Mouse (Mus musculus): ENCODE data around the gene Tbr1. TPM values are rescaled to one million over a fixed set of nuclear protein-coding genes. Genes with fewer than 3 reads are reported as not detected.

Gene Tbr1
- polyA plus RNA-seq, 1 experiment from 2014 or later, result 0.26 TPM

DNA sequence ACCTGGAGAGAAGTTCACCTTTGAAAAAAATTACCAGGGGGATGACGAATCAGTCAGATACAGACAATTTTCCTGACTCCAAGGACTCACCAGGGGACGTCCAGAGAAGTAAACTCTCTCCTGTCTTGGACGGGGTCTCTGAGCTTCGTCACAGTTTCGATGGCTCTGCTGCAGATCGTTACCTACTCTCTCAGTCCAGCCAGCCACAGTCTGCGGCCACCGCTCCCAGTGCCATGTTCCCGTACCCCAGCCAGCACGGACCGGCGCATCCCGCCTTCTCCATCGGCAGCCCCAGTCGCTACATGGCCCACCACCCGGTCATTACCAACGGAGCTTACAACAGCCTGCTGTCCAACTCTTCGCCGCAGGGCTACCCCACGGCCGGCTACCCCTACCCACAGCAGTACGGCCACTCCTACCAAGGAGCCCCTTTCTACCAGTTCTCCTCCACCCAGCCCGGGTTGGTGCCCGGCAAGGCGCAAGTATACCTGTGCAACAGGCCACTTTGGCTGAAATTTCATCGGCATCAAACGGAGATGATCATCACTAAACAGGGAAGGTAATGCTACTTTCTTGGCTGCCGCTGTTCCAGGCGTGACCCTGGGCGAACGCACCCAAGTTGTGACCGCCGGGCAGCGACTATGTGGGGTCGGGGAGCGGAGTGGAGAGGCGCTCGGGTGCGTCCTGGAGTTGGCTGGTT is 2.3 kb downstream of the Tbr1 start:
- peak overlapping the region; percentile 19 for H3K4me3 ChIP-seq
- 2% methylated on average over 39 of the region's 39 CpGs for WGBS
- peaks cover 77% of the 10 kb centered on the region for H3K27me3 ChIP-seq
- H3K27ac ChIP-seq, result no peak overlapping the region
- no peak overlapping the region for H3K9ac ChIP-seq
- peaks cover 33% of the 10 kb centered on the region for H3K4me1 ChIP-seq
- no peaks in the 10 kb centered on the region for H3K36me3 ChIP-seq
- peak overlapping the region; percentile 36 for H3K4me2 ChIP-seq
- ATAC-seq (ENCODE audit: insufficient number of reproducible peaks, low FRiP score, low TSS enrichment, low read depth), result peak; percentile 44; the same call in 1 of the 2 replicates
- H3K9me3 ChIP-seq, result no peaks in the 10 kb centered on the region

DNA sequence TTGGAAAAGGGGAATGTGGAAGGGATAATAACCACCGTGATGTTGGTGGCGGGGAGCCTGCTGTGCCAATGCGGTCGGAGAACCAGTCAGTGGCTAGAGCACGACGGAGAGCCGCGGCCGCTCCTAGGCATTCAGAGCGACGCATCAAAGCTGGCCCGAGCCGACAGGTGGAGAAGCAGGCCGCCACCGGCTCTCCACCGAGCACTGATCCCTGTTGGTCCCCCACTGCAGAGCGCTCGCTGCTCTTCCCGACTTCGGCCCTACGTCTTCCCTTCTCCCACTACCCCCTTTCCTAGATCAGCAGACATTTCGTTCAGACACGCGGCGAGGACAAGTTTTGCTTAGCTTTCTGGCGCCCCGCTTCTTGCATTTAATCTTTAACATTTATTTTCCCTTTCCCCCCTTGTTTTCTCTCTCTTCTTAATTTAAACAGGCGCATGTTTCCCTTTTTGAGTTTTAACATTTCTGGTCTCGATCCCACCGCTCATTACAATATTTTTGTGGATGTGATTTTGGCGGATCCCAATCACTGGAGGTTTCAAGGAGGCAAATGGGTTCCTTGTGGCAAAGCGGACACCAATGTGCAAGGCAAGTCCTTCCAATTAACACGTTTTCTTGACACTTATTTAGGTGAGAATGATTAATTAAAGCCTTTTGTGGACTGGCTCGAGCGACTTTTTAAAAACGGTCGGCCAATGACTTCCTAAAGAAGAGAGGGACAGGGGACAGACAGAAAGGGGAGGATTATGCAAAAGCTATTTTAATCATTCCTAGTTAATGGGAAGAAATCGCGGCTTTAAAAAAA is 3.0 kb downstream of the Tbr1 start:
- H3K4me2 ChIP-seq, result peak overlapping the region; percentile 36
- WGBS, result 1% methylated on average over 39 of the region's 39 CpGs
- H3K27me3 ChIP-seq, result peaks cover 84% of the 10 kb centered on the region
- H3K27ac ChIP-seq, result no peak overlapping the region
- no peak overlapping the region for H3K9ac ChIP-seq
- peaks cover 33% of the 10 kb centered on the region for H3K4me1 ChIP-seq
- no peaks in the 10 kb centered on the region for H3K9me3 ChIP-seq
- ATAC-seq (ENCODE audit: insufficient number of reproducible peaks, low FRiP score, low TSS enrichment, low read depth), result no peak
- no peaks in the 10 kb centered on the region for H3K36me3 ChIP-seq
- peak overlapping the region; percentile 19 for H3K4me3 ChIP-seq

DNA sequence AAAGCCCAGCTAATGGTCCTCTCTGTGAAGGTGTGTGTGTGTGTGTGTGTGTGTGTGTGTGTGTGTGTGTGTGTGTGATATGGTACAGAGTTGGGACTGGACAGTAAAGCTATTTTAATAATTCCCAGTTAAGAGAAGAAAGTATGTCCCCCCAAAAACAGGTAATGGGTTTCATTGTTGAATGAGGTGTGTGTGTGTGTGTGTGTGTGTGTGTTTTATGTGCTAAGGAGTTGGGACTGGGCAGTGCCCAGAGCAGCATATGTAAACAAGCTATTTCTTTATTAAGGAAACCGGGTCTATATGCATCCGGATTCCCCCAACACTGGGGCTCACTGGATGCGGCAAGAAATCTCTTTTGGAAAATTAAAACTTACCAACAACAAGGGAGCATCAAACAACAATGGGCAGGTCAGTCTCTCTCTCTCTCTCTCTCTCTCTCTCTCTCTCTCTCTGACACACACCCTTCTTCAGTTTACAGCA is 3.7 kb downstream of the Tbr1 start:
- no peaks in the 10 kb centered on the region for H3K36me3 ChIP-seq
- peaks cover 91% of the 10 kb centered on the region for H3K27me3 ChIP-seq
- H3K27ac ChIP-seq, result no peak overlapping the region
- WGBS, result 5% methylated on average over 3 of the region's 3 CpGs
- ATAC-seq (ENCODE audit: insufficient number of reproducible peaks, low FRiP score, low TSS enrichment, low read depth), result no peak
- H3K9me3 ChIP-seq, result no peaks in the 10 kb centered on the region
- no peak overlapping the region for H3K4me2 ChIP-seq
- H3K4me1 ChIP-seq, result peaks cover 36% of the 10 kb centered on the region
- H3K9ac ChIP-seq, result no peak overlapping the region
- no peak overlapping the region for H3K4me3 ChIP-seq

- ATAC-seq (ENCODE audit: insufficient number of reproducible peaks, low FRiP score, low TSS enrichment, low read depth), result no peak
- peak overlapping the region; percentile 30; the same call in 1 of the 2 replicates for H3K4me2 ChIP-seq
- H3K9me3 ChIP-seq, result no peaks in the 10 kb centered on the region
- peak overlapping the region; percentile 12; the same call in 1 of the 2 replicates for H3K4me3 ChIP-seq
- peaks cover 43% of the 10 kb centered on the region for H3K4me1 ChIP-seq
- H3K27me3 ChIP-seq, result peaks cover 89% of the 10 kb centered on the region
- H3K9ac ChIP-seq, result no peak overlapping the region
- H3K36me3 ChIP-seq, result no peaks in the 10 kb centered on the region
- no peak overlapping the region for H3K27ac ChIP-seq
- WGBS, result under 1% methylated on average over 22 of the region's 22 CpGs
Observed at GRCm38 (mm10) chr2:61807151-61807550, 4.4 kb downstream of the Tbr1 start.

- H3K4me3 ChIP-seq, result no peak overlapping the region
- no peak overlapping the region for H3K9ac ChIP-seq
- ATAC-seq (ENCODE audit: insufficient number of reproducible peaks, low FRiP score, low TSS enrichment, low read depth), result no peak
- no peak overlapping the region for H3K27ac ChIP-seq
- H3K36me3 ChIP-seq, result no peaks in the 10 kb centered on the region
- peaks cover 43% of the 10 kb centered on the region for H3K4me1 ChIP-seq
- no peak overlapping the region for H3K4me2 ChIP-seq
- 22% methylated on average over 2 of the region's 2 CpGs for WGBS
- no peaks in the 10 kb centered on the region for H3K9me3 ChIP-seq
- H3K27me3 ChIP-seq, result peaks cover 90% of the 10 kb centered on the region
Observed at GRCm38 (mm10) chr2:61807781-61808180, 5.1 kb downstream of the Tbr1 start.

DNA sequence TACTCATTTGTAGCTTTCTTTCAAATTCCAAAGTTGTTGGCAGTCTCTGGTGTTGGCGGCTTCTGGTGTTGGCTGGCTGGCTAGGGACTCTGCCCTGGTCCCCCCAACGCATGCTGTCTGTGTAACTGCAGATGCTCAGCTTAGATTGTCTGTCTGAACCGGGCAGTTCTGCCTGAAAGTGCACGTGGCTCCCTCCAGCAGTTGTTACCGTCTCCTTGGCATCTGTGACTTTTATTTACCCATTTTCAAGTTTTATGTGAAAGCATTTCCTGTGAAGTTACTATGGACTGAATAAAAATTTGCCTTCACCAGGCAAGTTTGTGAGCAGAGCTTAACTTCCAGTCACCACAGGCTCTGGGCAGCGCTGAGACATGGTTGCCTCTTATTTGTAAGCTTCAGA is 6.0 kb downstream of the Tbr1 start:
- peaks cover 88% of the 10 kb centered on the region for H3K27me3 ChIP-seq
- no peak for ATAC-seq (ENCODE audit: insufficient number of reproducible peaks, low FRiP score, low TSS enrichment, low read depth)
- H3K4me2 ChIP-seq, result no peak overlapping the region
- H3K27ac ChIP-seq, result no peak overlapping the region
- H3K4me3 ChIP-seq, result no peak overlapping the region
- no peak overlapping the region for H3K9ac ChIP-seq
- no peaks in the 10 kb centered on the region for H3K9me3 ChIP-seq
- 6% methylated on average over 6 of the region's 6 CpGs for WGBS
- H3K36me3 ChIP-seq, result no peaks in the 10 kb centered on the region
- H3K4me1 ChIP-seq, result peaks cover 34% of the 10 kb centered on the region

- no peak overlapping the region for H3K27ac ChIP-seq
- WGBS, result 3% methylated on average over 1 of the region's 1 CpGs
- H3K4me2 ChIP-seq, result no peak overlapping the region
- no peak for ATAC-seq (ENCODE audit: insufficient number of reproducible peaks, low FRiP score, low TSS enrichment, low read depth)
- no peak overlapping the region for H3K9ac ChIP-seq
- no peaks in the 10 kb centered on the region for H3K36me3 ChIP-seq
- H3K4me1 ChIP-seq, result peaks cover 31% of the 10 kb centered on the region
- H3K4me3 ChIP-seq, result no peak overlapping the region
- H3K27me3 ChIP-seq, result peaks cover 87% of the 10 kb centered on the region
- H3K9me3 ChIP-seq, result no peaks in the 10 kb centered on the region
Observed at GRCm38 (mm10) chr2:61809381-61809780, 6.7 kb downstream of the Tbr1 start.

DNA sequence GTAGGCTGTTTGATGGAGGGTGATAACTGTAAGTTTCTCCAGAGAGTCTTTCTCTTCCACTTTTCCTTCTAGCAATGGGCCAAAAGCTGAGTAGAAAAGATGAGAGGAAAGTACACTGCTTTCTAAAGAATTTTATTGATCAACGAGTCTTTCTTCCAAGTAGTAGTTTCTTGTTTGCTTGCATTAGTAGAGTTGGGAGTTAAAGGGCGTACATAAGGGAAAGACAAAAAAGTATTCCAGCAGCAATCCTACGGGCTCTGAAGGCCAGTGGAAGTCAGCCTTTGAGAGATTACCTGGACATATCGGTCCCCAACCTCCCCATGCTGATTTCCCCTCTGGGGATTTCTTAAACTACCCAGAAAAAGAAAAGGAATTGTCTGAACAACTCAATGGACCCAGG is 8.0 kb downstream of the Tbr1 start:
- no peak for ATAC-seq (ENCODE audit: insufficient number of reproducible peaks, low FRiP score, low TSS enrichment, low read depth)
- H3K27ac ChIP-seq, result no peak overlapping the region
- no peaks in the 10 kb centered on the region for H3K9me3 ChIP-seq
- H3K27me3 ChIP-seq, result peaks cover 82% of the 10 kb centered on the region
- H3K36me3 ChIP-seq, result no peaks in the 10 kb centered on the region
- no peak overlapping the region for H3K4me2 ChIP-seq
- no peak overlapping the region for H3K9ac ChIP-seq
- H3K4me1 ChIP-seq, result peaks cover 30% of the 10 kb centered on the region
- 53% methylated on average over 4 of the region's 4 CpGs for WGBS
- H3K4me3 ChIP-seq, result no peak overlapping the region

DNA sequence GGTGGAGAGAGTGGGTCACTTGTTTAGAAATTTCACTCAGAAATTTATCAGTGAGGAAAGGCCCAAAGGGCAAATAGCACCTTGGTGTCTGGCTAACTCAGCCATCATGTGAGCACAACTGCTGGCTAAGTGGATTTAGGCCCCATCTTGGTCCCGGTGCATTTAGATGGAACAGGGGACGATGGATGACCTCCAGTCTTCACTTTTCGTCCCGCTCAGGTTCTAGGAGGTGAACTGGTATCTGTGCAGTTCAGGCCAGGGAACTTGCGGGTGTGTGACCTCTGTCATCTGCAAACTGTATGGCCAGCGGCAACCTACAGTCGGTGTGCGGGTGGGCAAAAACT is 8.4 kb downstream of the Tbr1 start:
- WGBS, result 33% methylated on average over 8 of the region's 8 CpGs
- ATAC-seq (ENCODE audit: insufficient number of reproducible peaks, low FRiP score, low TSS enrichment, low read depth), result no peak
- Histone ChIP-seq H3K27ac (no peak overlapping the region), H3K27me3 (peaks cover 82% of the 10 kb centered on the region), H3K4me3 (peak overlapping the region; percentile 54), H3K9me3 (no peaks in the 10 kb centered on the region), H3K4me2 (peak overlapping the region; percentile 95), H3K9ac (no peak overlapping the region), H3K4me1 (peaks cover 32% of the 10 kb centered on the region), H3K36me3 (no peaks in the 10 kb centered on the region)

GRCm38 (mm10) chr2:61811507-61812421 is 9.0 kb downstream of the Tbr1 start:
- Histone ChIP-seq H3K4me2 (peak overlapping the region; percentile 95), H3K9ac (peak overlapping the region; percentile 55), H3K4me3 (peak overlapping the region; percentile 54), H3K27me3 (peaks cover 77% of the 10 kb centered on the region), H3K36me3 (no peaks in the 10 kb centered on the region), H3K27ac (no peak overlapping the region), H3K9me3 (no peaks in the 10 kb centered on the region), H3K4me1 (peaks cover 32% of the 10 kb centered on the region)
- WGBS, result under 1% methylated on average over 115 of the region's 121 CpGs
- ATAC-seq (ENCODE audit: insufficient number of reproducible peaks, low FRiP score, low TSS enrichment, low read depth), result peak; percentile 45; the same call in 1 of the 2 replicates

DNA sequence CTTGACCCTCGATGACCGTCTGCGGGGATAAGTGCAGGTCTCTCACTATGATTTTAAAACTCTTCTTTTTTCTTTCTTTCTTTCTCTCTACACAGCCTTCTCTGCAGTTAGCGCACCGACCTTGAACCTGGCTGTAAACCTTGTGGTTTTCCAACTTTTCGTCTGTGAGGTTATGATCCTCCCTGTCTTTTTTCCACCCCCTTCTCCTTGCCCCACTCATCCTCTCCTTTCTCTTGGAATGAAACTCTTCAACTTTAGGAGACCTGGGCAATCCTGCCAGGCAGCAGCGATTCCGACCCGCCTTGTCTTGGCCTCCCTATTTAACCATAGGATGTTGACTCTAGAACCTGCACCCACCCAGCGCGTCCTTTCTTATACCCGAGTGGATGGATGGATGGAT is 9.8 kb downstream of the Tbr1 start:
- H3K9ac ChIP-seq, result peak overlapping the region; percentile 55
- H3K4me2 ChIP-seq, result peak overlapping the region; percentile 95
- peaks cover 70% of the 10 kb centered on the region for H3K27me3 ChIP-seq
- 16% methylated on average over 12 of the region's 12 CpGs for WGBS
- no peaks in the 10 kb centered on the region for H3K9me3 ChIP-seq
- H3K36me3 ChIP-seq, result no peaks in the 10 kb centered on the region
- H3K4me1 ChIP-seq, result peaks cover 29% of the 10 kb centered on the region
- no peak overlapping the region for H3K27ac ChIP-seq
- ATAC-seq (ENCODE audit: insufficient number of reproducible peaks, low FRiP score, low TSS enrichment, low read depth), result no peak
- H3K4me3 ChIP-seq, result peak overlapping the region; percentile 54

Measured in limb, embryonic 15.5 days (tissue).